Mouse (Mus musculus) hindbrain, embryonic 15.5 days (tissue): Measurements from ENCODE around the gene Glrx. TPM values are rescaled to one million over a fixed set of nuclear protein-coding genes. Genes with fewer than 3 reads are reported as not detected.
A peak's percentile ranks its signal among the peaks of the same experiment; 100 is the strongest.

Experiments used
- ATAC-seq: fragments of 200-750 bp; cut with Nextera tagmentation; 2 replicates; pipeline ENCODE4 v1.8.0; 2017; ENCODE audit warnings: low read depth, moderate number of reproducible peaks, moderate TSS enrichment; ENCODE audit not compliant: low FRiP score
- H3K27ac ChIP-seq: fragments of 300-500 bp; sonication (generic); replicated peaks from 2 replicates; pipeline ENCODE4 v1.5.1; 2015; ENCODE audit warnings: mild to moderate bottlenecking, inconsistent platforms
- H3K27me3 ChIP-seq: fragments of 300-500 bp; sonication (generic); 2 replicates; pipeline ENCODE4 v1.6.1; 2015; ENCODE audit warnings: control low read depth, inconsistent platforms
- H3K36me3 ChIP-seq: fragments of 300-500 bp; sonication (generic); 2 replicates; pipeline ENCODE4 v1.6.1; 2015; ENCODE audit warnings: control low read depth, inconsistent platforms
- H3K4me1 ChIP-seq: fragments of 300-500 bp; sonication (generic); replicated peaks from 2 replicates; pipeline ENCODE4 v1.6.1; 2015; ENCODE audit warnings: control low read depth, inconsistent platforms
- H3K4me2 ChIP-seq: fragments of 300-500 bp; sonication (generic); 2 replicates; pipeline ENCODE4 v1.6.1; 2015; ENCODE audit warnings: moderate library complexity, mild to moderate bottlenecking, inconsistent platforms
- H3K4me3 ChIP-seq: fragments of 300-500 bp; sonication (generic); 2 replicates; pipeline ENCODE4 v1.5.1; 2015; ENCODE audit warnings: mild to moderate bottlenecking, inconsistent platforms
- H3K9ac ChIP-seq: fragments of 300-500 bp; sonication (generic); 2 replicates; pipeline ENCODE4 v1.6.1; 2015; ENCODE audit warnings: inconsistent platforms
- H3K9me3 ChIP-seq: fragments of 300-500 bp; sonication (generic); 2 replicates; pipeline ENCODE4 v1.6.1; 2016; ENCODE audit warnings: control low read depth, inconsistent platforms
- WGBS: fragments of 180-500 bp; shearing (Covaris S2); methylation state at CpG from one replicate; pipeline ENCODE4 v1.1.7; 2015; 5-methylcytosine and 5-hydroxymethylcytosine counted together
- polyA plus RNA-seq: library from polyadenylated mRNA; unstranded; fragments of >200 nt; fragmentation: Nextera tagmentation; extraction: Ambion mirVana; gene quantifications from 2 replicates; pipeline ENCODE4 v1.2.1, GENCODE M21; 2015

Gene Glrx
- polyA plus RNA-seq: 63.5 and 68.7 TPM in 2 replicates

DNA sequence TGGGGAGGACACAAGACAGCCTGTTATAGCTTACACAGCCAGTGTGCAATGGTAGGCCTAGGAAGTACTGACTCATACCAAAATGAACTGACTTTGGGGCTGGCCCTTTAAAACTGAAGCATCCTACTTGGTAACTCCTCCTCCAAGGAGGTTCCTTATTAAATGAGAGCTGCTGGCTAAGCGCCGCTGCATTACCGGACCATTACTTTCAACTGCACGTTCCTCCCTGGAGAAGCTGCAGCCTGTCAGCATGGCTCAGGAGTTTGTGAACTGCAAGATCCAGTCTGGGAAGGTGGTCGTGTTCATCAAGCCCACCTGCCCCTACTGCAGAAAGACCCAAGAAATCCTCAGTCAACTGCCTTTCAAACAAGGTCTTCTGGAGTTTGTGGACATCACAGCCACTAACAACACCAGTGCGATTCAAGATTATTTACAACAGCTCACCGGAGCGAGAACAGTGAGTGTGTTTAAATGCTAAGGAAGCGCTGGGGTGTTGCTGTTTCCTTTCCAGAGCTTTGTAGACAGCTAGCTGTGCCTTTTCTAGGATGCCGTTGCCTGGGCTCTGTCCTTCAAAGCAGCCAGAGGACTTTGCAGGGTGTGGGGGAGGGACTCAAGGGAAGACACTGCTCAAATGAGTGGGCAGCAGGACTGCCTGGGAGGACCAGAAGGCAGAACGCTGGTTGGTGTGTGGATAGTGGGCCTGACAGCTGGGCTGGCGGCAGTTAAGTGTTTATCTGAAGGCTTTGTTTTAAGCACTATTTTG, at the start of gene Glrx:
Gene Glrx, plus strand, starts transcription at position 150 of the 763 bp plus-strand sequence.
- peak within 1 kb of the TSS; percentile 77 for H3K27ac ChIP-seq
- peak within 1 kb of the TSS; percentile 63 for H3K4me2 ChIP-seq
- H3K4me3 ChIP-seq: peak within 1 kb of the TSS; percentile 50
- peaks cover 30% of the 10 kb centered on the region for H3K4me1 ChIP-seq
- H3K27me3 ChIP-seq: no peaks in the 10 kb centered on the region
- H3K9ac ChIP-seq: peak within 1 kb of the TSS; percentile 51
- H3K36me3 ChIP-seq: no peaks in the 10 kb centered on the region
- H3K9me3 ChIP-seq: no peaks in the 10 kb centered on the region
- 0% methylated on average over 12 of the region's 12 CpGs for whole genome bisulfite sequencing
- ATAC-seq: peak; percentile 94

DNA sequence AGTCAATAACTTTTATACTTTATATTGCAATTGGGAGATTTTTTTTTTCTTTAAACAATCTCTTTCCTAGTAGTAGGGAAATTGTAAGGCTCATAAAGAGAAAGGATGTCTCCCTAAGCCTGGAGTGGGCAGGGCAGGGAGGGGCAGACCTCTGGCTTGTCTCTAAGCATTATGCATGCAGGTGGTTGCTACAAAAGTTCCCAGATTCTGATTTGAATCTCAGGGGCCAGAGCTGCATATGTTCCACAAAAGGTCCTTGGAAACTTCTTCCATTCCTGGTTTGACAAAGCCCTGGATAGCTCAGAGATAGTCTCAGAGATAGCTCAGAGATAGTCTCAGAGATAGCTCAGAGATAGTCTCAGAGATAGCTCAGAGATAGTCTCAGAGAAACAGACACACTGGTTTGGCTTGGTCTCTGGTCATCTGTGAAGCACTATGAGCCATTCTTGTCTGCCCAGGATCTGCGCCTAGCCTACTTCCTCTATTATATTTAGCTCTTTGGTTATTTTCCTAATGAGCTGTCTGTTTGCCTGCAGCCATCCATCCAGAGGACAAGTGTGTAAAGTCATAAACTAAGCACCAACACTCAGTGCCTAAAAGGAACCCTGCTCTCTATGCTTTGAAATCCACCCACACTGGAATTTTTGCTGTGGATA, 49.0 kb upstream of the Glrx start:
- H3K9ac ChIP-seq: no peak overlapping the region
- H3K36me3 ChIP-seq: no peaks in the 10 kb centered on the region
- no peaks in the 10 kb centered on the region for H3K9me3 ChIP-seq
- no peak overlapping the region for H3K4me2 ChIP-seq
- H3K27ac ChIP-seq: no peak overlapping the region
- H3K4me3 ChIP-seq: no peak overlapping the region
- no peak for ATAC-seq
- no peaks in the 10 kb centered on the region for H3K4me1 ChIP-seq
- WGBS: 85% methylated on average over 1 of the region's 1 CpGs
- H3K27me3 ChIP-seq: no peaks in the 10 kb centered on the region

GRCm38 (mm10) chr13:75793863-75794629, 45.6 kb upstream of the Glrx start:
- 70% methylated on average over 6 of the region's 6 CpGs for WGBS

GRCm38 (mm10) chr13:75797369-75798141, 42.1 kb upstream of the Glrx start:
- H3K27me3 ChIP-seq: no peaks in the 10 kb centered on the region
- no peaks in the 10 kb centered on the region for H3K9me3 ChIP-seq
- peak overlapping the region; percentile 33 for H3K4me3 ChIP-seq
- 33% methylated on average over 18 of the region's 18 CpGs for WGBS
- H3K9ac ChIP-seq: peak overlapping the region; percentile 35; the same call in 1 of the 2 replicates
- H3K4me2 ChIP-seq: peak overlapping the region; percentile 60
- H3K36me3 ChIP-seq: no peaks in the 10 kb centered on the region
- H3K4me1 ChIP-seq: no peaks in the 10 kb centered on the region
- peak; percentile 98 for ATAC-seq
- no peak overlapping the region for H3K27ac ChIP-seq

More at GRCm38 (mm10) chr13:75793863-75794629, 45.6 kb upstream of the Glrx start:
- Histone ChIP-seq H3K9me3 (no peaks in the 10 kb centered on the region), H3K4me2 (no peak overlapping the region), H3K4me1 (no peaks in the 10 kb centered on the region), H3K27me3 (no peaks in the 10 kb centered on the region), H3K9ac (no peak overlapping the region), H3K36me3 (no peaks in the 10 kb centered on the region), H3K4me3 (no peak overlapping the region), H3K27ac (no peak overlapping the region)
- no peak for ATAC-seq

DNA sequence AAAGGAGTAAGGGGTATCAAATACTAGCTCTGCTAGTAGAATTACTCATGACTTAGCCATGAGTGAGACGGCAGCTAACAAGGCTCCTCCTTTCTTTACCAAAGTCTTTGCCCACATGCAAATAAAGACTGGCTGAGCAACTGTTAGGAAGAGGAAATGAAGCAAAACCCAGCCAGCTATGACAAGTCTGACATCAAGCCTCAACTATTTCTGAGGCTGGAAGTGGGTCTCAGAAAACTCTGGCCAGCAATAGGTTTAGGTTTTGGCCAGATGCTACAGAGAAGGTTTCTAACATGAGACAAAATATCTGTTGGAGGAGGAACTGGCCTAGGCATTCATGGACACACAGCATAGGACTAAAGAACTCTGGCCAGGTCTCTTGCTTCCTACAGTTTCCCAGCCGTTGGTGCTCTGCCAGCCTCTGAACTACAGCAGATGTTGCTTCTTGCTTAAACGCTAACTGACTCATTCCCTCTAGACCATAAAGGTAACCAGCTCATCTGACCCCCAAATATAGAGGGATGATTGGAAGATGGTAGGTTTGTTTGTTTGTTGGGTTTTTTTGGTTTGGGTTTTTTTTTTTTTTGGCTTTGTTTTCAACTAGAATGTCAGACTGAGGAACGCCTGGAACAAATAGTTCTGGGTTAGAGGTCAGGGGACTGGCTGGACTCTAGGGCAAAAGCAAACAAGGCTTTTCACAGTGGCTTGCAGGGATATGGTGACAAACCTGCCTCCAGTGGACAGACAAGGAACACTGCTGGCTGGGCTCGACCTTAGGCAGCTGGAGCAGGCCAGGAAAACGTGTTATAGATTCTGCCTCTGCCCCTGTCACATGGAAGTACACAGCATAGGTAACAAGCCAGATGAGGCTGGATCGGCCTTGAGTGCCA, 41.0 kb upstream of the Glrx start:
- H3K4me1 ChIP-seq: no peaks in the 10 kb centered on the region
- H3K36me3 ChIP-seq: no peaks in the 10 kb centered on the region
- no peak overlapping the region for H3K9ac ChIP-seq
- no peaks in the 10 kb centered on the region for H3K27me3 ChIP-seq
- no peaks in the 10 kb centered on the region for H3K9me3 ChIP-seq
- H3K4me2 ChIP-seq: no peak overlapping the region
- no peak overlapping the region for H3K4me3 ChIP-seq
- ATAC-seq: no peak
- H3K27ac ChIP-seq: no peak overlapping the region
- 71% methylated on average over 7 of the region's 7 CpGs for WGBS

- Histone ChIP-seq H3K4me2 (no peak overlapping the region), H3K27ac (no peak overlapping the region), H3K27me3 (no peaks in the 10 kb centered on the region), H3K9me3 (no peaks in the 10 kb centered on the region), H3K9ac (no peak overlapping the region), H3K4me3 (no peak overlapping the region), H3K4me1 (no peaks in the 10 kb centered on the region), H3K36me3 (no peaks in the 10 kb centered on the region)
- ATAC-seq: no peak
- WGBS: 86% methylated on average over 3 of the region's 3 CpGs
Observed at GRCm38 (mm10) chr13:75799421-75799820, 40.2 kb upstream of the Glrx start.

DNA sequence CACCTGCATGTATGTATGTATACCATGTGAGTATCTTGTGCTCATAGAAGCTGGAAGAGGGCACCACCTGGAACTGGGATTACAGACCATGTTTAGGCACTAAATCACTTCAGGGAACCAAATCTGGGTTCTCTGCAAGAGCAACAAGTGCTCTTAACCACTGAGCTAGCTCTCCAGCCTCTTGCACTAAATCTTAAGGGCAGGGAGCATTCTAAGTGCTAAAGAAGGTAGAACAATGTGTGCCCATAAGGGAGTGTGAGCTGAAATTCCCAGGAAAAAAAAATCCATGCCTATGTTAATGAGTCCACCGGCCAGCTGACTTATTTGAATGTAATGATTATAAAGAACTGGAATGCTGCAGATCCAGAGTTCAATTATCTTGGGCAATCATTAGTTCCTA, 31.7 kb upstream of the Glrx start:
- no peak for ATAC-seq

DNA sequence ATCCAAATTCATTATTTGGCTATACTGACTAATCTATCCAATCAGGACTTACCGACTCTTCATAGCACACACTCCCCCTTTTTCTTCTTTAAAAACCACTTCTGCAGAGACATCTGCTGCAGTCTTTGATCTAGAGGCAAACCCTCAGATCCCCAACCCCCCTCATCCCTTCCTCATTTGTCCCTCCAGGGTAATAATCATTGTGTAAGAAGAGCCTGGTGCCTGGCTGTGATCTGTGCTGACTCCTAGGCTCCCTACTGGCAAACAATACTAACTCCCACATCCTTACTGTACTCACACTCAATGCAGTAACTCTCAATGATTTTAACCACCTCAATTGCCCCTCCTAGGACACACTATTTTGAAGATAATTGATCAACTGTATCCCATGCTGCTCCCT, 29.7 kb upstream of the Glrx start:
- 85% methylated on average over 1 of the region's 1 CpGs for WGBS
- Histone ChIP-seq H3K4me3 (no peak overlapping the region), H3K9ac (no peak overlapping the region), H3K4me1 (no peaks in the 10 kb centered on the region), H3K27me3 (no peaks in the 10 kb centered on the region), H3K9me3 (no peaks in the 10 kb centered on the region), H3K36me3 (no peaks in the 10 kb centered on the region), H3K4me2 (no peak overlapping the region), H3K27ac (no peak overlapping the region)
- ATAC-seq: no peak

More for the DNA sequence above, 31.7 kb upstream of the Glrx start:
- WGBS: 83% methylated on average over 1 of the region's 1 CpGs
- Histone ChIP-seq H3K36me3 (no peaks in the 10 kb centered on the region), H3K9ac (no peak overlapping the region), H3K27me3 (no peaks in the 10 kb centered on the region), H3K9me3 (no peaks in the 10 kb centered on the region), H3K27ac (no peak overlapping the region), H3K4me2 (no peak overlapping the region), H3K4me1 (no peaks in the 10 kb centered on the region), H3K4me3 (no peak overlapping the region)

GRCm38 (mm10) chr13:75817183-75817582, 22.5 kb upstream of the Glrx start:
- WGBS: 95% methylated on average over 2 of the region's 2 CpGs
- H3K4me3 ChIP-seq: no peak overlapping the region
- no peaks in the 10 kb centered on the region for H3K9me3 ChIP-seq
- no peaks in the 10 kb centered on the region for H3K4me1 ChIP-seq
- H3K27ac ChIP-seq: no peak overlapping the region
- no peak for ATAC-seq
- no peaks in the 10 kb centered on the region for H3K27me3 ChIP-seq
- no peaks in the 10 kb centered on the region for H3K36me3 ChIP-seq
- no peak overlapping the region for H3K9ac ChIP-seq
- H3K4me2 ChIP-seq: no peak overlapping the region

GRCm38 (mm10) chr13:75818486-75818885, 21.2 kb upstream of the Glrx start:
- Histone ChIP-seq H3K4me1 (no peaks in the 10 kb centered on the region), H3K36me3 (no peaks in the 10 kb centered on the region), H3K27me3 (no peaks in the 10 kb centered on the region), H3K4me2 (no peak overlapping the region), H3K27ac (no peak overlapping the region), H3K4me3 (no peak overlapping the region), H3K9ac (no peak overlapping the region), H3K9me3 (no peaks in the 10 kb centered on the region)
- ATAC-seq: no peak
- WGBS: 55% methylated on average over 3 of the region's 3 CpGs
